Mouse (Mus musculus) embryo, embryonic 11 days (tissue): ENCODE results near the gene Tmem147.
"Not testable (repeated sequence)": the region's sequence is repeated elsewhere in the genome, so short reads cannot be mapped to it uniquely, and the experiment has no call there.

Source experiments
- DNase-seq: peaks from one replicate; pipeline ENCODE4 v3.0.0-alpha.2; 2015

Tmem147 gene

DNA sequence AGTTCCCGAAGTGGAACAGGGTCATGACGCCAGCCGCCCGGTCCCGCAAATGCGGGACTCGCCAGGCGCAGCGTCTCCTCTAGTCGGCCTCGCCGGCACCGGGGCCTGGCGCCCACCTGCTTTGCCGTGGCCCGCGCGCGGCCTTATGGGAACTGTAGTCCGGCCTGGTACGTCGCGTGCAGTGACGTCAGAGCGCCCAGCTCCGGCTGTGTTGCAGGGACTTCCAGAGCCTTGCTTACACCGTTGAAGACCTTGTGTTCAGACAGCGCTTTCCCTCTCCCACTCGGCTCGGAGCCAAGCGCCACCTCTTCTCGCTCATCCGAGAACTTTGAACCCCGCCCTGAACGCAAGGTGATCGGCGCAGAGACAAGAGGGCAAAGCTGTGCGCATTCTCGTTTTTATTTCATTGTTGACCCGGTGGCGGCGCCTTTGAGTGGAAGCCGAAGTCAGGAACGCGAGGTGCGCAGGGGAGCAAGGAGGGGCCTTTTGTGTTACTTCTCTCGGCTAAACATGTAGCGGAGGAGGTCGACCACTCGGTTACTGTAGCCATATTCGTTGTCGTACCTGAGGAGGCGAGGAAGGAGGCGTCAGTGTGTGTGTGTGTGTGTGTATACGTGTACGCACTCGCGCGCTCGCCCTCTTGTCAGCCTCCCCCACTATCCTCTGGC lies at the start of gene Tmem147:
Gene Tmem147 (minus strand): TSS at position 145 of the 668 bp plus-strand sequence.
- peak; percentile 98 for DNase-seq

DNA sequence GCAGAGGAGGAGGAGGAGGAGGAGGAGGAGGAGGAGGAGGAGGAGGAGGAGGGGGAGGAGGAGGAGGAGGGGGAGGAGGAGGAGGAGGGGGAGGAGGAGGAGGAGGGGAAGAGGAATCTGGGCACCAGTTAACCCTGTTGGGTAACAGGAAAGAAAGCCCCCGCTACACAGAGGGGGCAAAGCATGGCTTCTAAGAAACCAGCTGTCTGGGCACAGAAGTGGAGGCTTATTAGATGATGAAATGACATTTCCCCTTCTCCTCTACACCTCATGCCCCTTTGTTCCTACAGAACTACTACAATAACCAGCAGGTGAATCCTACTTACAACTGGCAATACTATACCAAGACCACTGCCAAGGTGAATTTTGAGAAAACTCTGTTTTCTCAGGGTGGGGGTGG lies 48.6 kb upstream of the Tmem147 start:
- no peak for DNase-seq

DNA sequence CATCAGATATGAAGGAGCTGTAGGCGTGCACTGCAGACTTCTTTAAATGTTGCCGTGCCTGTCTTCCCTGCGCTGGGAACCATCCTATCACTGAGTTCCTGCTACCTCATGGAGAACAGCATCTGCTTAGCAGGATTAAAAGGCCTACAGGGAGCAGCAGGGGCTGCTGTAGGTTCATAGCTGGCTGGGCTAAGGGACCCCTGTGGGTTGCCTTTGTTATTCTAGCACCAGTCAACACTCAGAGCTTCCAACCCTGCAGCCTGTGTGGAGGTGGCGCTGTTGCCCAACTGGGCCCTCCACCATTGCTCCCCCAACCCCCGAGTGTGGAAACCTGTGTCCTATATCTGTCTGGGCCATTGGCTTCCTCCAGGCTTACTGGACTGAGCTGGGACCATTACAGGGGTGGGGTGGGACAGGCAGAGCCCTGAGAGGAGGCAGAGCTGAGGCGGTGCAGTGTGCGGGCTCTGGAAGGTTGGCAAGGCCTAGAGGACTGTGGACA lies 47.8 kb upstream of the Tmem147 start:
- DNase-seq: no peak

DNA sequence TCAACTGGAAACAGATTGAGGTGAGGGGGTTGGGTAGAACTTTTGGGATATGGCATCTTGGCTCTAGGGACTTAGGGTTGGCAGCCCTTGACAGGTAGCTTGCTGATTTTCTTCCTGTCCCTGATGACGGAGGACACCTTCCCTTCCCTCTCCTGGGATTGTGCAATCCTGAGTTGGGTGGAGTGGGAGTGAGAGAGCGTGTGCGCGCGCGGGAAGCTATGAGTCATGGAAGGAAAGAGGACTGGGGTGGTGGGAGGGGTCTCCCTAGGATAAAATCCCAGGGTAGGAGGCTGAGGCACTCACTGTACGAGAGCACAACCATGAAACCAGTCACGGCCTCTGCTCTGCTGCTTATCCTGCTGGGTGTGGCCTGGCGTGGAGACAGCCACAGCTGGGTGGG lies 46.8 kb upstream of the Tmem147 start:
- DNase-seq: no peak

DNA sequence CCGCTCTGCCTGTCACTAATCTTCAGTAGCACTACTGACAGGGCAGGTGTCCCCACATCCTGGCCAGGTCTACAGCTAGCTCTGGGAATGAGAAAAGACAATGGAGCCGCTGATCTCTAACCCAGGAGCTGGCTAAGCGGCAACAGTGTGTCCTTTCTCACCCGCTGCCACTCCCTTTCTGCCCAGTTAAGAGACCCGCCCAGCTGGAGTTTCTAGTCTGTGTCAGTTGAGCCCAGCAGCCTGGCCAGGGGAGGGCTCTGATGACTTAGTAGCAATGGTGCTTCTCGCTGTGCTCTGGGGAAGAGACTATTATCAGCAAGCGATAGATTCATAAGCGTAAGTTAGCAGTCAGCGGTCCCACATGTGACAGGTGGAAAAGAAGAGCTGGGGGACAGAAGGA lies 39.9 kb upstream of the Tmem147 start:
- no peak for DNase-seq

DNA sequence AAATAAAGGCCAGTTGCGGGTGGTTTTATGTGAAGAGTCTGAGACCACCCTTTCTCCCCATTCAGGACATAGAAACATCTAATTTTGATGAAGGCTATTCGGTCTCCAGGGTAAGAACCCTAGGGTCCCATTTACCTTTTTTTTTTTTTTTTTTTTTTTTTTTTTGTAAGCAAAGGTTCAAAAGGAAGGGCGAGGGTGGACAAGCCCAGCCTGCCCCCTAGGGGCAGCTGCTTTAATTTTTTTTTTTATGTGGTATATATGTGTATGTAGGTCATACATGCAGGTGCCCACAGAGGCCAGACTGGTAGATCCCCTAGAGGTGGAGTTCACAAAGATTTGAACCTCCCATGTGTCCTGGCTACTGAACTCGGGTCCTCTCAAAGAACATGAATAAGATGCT lies 37.1 kb upstream of the Tmem147 start:
- no peak for DNase-seq

DNA sequence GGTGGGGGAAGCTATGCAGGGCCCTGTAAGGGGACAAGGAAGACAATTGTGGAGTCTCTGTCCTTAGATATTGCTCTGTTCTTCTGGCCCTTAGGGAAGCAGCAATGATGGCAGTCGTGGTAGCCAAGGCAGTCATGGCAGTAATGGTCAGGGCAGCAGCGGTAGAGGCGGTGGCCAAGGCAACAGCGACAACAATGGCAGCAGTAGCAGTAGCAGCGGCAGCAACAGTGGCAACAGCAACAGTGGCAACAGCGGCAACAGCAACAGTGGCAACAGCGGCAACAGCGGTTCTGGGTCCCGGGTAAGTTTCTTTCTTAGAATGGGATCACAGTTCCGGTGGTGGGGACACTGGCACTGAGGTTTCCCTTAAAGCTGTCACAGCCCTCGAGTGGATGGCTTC lies 35.8 kb upstream of the Tmem147 start:
- peak; percentile 9 for DNase-seq

DNA sequence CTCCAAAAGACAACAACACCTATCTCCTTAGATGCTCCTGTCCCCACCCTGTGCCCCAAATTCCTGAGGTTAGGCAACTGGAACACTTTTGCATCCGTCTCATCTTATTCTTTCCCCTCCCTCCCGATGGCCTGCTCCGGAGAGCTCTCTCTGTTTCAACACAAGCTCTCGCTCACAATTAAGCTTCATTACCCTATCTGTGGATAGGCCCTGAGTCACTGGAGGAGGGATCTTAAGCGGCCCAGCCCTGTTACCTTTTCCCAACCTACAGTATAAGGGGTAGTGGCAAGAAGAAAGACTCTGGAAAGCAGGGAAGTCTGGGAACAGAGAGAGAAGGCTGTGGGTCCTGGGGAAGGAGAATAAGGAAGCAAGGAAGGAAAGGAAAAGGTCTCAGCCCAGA lies 34.1 kb upstream of the Tmem147 start, which contains the start of gene Dmkn:
Gene Dmkn (plus strand): TSS at position 301 of the 400 bp plus-strand sequence.
- no peak for DNase-seq

DNA sequence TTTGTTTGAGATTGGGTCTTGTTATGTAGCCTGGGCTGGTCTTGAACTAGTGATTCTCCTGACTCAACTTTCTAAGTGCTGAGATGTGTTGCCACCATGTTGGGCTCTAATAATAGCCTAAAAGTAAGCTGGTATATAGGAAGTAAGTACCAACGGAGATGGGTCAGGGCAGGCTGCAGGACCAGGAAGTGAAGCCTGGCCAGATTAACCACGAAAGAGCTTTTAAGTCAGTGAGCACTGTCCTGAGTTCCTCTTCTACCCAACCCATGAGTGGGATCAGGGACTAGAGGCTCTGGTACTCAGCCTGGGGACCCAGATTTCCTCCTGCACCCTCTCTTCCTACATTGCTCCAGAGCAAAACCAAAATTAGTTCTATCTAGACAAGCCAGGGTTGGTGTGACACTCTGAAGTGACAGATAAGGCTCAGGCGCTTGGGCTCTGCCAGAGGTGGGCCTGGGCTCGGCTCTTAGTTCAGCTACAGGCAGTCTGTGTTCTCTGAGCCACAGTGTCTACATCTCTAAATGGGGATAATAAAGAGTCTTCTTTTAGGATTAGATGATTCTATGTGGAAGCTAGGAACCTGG lies 32.5 kb upstream of the Tmem147 start:
- no peak for DNase-seq

DNA sequence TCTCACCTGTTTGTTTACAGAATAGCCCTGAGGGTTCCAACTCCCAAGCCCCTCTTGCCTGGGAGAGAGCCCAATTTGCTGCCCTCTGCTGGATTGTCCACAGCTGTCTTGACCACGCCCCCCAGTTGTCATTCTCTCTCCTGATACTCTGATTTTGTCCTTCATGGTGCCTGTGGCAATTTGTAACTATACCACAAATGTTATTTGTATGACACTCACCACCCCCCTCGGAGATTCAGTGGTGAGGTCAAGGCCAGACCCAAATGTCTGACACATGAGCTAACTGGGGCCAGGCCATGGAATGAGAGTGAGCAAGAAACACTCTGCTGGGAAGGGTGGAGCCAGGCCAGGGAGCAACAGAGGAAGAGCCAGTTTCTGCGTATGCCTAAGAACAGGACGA lies 29.5 kb upstream of the Tmem147 start:
- DNase-seq: peak; percentile 63

DNA sequence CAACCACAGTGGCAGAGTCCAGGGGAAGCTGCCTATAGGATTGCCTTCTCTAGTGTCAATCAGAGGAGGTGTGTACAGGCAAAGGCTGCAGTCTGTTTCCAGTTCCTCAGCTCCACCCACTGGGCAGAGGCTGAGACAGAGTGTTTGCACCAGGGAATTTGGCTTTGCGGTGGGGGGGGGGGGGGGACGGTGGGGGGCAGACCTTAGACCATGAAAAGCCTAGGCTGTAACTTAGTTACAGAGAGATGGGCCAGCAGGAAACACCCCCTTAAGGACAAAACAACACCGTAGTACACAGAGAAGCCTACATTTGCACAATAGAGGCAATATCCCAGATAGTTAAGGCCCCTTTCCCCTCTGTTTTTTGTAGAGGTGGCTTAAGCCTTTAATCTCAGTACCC lies 27.7 kb upstream of the Tmem147 start:
- no peak for DNase-seq

DNA sequence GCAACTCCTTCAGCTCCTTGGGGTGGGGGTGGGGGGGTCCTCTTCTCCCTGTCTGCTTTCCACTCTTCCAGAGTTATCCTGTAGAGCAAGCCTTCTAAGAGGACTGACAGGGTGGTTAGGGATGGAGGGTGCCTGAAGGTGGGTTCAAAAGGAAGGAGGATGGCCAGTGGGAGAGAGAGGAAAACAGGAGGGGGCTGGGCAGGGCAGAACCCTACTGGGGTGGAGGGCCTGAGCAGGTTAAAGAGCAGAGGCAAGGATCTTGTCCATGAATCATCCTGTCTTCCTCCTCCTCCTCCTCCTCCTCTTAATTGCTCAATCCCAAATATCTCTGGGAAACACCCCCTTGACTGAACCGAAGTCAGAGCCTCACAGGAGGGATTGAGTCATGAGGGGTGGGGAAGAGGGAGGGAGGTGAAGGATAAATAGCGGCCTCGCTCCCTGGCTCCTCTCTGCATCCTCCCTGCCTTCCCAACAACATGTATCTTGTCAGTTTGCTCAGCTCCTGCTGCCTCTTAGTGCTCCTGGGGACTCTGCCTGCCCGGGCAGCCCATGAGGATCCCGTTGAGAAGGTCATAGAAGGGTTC lies 21.8 kb upstream of the Tmem147 start, which contains the start of gene Sbsn:
Gene Sbsn (plus strand): TSS at position 386 of the 584 bp plus-strand sequence.
- DNase-seq: no peak

DNA sequence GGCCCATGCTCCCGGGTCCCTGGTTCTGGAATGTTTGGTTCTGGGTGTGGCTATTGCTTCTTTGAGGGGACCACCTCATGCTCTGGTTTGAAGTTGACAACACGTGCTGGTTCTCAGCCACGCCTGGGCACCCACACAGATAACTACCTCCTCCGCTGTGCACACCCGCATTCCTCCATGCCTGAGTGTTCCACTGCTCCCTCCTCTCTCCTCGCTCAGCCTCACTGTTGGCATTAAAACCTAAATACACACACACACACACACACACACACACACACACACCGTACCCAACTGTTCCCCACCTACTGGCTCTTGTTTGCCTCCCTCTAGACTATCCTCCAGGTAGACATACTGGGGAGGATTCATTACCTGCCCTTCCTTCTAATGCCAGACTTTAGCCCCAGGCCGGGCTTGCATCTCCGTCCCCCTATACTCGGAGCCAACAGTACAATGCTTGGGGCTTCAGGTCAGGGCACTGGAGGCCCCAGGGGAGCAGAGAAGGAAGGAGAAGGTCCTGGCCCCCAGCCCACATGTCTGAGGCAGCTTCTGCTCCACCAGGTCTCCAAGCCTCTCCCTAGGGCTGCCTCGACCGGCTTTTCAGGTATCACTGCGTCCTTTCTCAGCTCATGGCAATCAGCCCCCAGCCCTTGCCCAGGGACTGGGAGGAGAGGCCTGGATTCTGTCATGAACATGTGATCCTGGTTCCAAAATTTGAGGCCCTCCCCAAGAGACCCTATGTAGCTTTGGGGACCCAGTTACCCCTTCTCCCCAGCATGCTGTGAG lies 20.7 kb upstream of the Tmem147 start:
- DNase-seq: no peak

DNA sequence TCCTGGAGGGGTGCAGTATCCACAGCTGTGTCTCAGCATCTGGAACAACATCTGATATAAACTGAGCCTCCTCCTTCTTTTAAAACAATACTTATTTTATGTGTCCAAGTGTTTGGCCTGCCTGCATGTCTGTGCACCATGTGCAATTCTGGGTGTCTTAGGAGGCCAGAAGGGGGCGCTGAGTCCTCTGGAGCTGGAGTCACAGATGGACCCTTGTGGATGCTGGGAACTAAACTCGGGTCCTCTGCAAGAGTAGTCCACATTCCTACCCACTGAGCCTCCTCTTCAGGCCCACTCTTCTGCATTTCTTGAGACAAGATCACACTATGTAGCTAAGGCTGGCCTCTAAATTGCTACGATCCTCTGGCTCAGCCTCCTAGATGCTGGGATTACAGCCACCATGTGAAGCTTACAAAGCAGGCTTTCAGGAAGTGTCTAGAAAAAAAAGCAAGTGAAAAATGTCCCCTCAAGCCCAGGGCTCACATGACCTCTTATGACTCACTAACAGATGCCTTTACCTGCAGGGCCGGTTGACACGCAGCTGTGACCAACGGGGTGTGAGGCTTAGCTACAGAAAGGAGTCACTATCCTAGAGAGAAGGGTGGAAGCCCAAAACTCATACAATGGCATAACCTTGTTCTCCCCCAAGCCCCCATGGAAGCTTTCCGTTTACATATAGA lies 18.3 kb upstream of the Tmem147 start:
- no peak for DNase-seq

DNA sequence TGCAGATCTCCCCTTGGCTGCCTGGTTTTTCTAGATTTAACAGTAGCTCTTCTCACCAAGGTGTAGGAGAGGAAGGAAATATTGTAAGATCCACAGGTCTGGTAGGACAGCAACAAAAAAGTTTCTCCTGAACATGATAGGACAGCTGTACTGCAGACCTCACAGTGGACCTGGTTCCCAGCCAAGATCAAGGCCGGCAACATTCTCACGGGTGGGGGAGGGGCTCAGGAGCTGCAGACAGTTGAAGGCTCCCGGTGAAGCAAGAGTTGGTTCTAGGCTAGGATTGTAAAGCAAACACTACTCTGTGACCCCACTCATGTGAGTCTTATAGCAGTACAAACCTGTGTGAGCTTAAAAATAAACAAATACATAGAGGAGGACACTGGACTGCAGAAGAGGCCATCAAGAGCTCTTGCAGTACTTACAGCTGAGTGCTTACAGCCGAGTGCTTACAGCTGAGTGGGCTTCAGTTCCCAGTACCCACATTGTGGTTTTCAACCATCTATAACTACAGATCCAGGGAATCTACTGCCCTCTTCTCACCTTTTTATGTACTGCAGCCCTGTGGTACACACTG lies 14.8 kb upstream of the Tmem147 start:
- no peak for DNase-seq

DNA sequence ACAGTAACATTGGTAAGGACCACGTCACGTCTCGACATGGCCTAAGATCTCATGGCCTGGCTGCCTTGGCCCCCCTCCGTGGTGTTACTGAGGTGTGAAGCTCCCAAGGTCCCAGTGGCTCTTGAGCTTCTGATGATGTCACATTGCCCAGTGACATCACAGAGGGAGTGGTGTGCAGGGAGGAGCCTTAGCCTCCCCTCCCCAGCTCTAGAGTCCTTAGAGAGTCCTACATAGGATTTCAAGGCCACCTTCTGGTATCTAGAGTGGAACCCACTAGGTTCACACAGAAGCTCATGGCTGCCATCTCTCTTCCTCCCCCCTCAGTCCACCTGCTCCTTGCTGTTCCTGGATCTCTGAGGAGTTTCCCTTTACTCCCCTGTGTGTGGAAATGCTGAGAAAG lies 14.3 kb upstream of the Tmem147 start, which contains the start of gene Gapdhs:
Gene Gapdhs (minus strand): TSS at position 65 of the 400 bp plus-strand sequence.
- not testable (repeated sequence) for DNase-seq

DNA sequence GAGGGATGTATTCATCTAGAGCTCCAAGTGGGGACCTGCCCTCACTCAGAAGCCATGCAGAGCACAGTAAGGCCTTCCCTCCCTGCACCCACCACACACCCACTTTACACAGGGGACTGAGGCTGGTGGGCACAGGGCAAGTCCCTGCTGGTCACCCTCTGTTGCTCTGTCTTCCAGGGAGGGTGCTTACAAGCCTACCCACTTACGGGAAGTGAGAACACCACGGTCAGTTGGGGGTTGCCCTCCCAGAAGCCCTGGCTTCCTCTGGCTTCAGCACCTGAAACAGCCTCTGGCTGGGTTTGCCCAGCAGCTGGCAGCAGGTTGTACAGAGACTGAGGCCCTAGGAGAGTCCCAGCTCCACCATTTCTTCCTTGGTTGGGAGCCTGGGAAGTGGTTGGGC lies 13.2 kb upstream of the Tmem147 start:
- DNase-seq: not testable (repeated sequence)

DNA sequence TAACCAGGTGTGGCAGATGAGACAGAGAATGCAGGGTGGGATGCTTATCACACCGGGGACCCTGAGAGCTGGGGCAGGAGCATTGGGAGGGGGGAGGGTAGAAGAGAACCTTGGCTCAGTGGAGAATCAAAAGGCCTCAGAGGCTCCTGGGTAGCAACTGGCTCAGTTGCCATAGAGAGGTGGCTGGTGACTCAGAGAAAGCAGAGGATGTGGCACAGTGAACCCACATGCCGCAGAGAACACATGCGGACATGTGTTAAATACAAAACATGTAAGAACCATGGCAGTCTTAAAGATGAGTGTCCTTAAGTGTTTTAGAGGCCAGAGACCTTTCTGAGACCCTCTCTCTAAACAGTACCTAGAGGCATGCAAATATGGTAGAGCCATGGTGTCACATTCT lies 6.9 kb upstream of the Tmem147 start:
- DNase-seq: no peak

DNA sequence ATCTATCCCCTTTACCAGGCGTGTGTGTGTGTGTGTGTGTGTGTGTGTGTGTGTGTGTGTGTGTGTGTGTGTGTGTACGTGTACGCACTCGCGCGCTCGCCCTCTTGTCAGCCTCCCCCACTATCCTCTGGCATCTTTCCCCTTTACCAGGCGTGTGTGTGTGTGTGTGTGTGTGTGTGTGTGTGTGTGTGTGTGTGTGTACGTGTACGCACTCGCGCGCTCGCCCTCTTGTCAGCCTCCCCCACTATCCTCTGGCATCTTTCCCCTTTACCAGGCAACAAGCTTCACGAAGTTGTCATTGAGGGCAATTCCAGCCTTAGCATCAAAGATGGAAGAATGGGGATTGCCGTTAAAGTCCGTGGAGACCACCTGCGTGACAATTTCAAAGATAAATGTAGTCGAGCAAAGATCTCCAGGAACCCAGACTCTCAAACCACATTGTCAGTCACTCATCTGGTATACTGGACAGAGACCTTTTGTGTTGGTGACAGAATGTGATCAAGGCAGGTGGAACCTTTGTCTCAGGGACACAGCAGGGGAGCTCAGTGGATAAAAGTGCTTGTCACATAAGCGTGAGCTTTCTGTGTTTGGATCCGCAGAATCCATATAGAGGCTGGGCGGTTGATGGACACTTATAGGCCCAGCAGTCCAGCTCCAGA lies 853 bp upstream of the Tmem147 start:
- DNase-seq: not testable (repeated sequence)

DNA sequence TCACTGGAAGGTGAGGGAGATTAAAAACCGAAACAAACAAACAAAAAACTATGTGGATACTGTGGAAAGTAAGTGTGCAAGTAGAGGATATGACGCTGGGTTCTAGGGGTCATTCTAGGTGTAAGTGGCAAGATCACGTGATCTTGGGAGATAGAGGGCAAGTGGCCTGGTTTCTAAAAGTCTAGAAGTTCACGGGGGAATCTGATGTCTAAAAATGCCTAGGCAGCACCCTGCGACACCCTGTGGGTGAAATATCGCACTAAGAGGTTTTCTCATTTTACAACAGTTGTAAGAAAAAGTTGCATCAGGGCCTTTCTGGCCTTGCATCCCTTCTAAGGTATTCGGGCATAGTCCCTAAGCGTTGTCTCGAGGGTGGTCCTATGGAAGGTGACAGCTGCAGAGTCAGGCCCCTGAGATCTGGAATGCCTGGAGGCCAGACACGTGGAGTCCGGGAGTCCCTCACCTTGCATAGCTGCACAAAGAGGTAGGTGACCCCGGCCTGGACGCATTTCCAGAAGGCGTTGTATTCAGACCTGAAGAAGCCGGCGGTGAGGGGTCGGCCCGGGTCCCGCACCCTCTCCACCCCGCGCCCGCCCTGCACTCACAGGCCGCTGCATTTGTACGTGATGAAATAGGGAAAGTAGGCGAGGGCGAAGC lies 473 bp downstream of the Tmem147 start:
- DNase-seq: peak; percentile 12

DNA sequence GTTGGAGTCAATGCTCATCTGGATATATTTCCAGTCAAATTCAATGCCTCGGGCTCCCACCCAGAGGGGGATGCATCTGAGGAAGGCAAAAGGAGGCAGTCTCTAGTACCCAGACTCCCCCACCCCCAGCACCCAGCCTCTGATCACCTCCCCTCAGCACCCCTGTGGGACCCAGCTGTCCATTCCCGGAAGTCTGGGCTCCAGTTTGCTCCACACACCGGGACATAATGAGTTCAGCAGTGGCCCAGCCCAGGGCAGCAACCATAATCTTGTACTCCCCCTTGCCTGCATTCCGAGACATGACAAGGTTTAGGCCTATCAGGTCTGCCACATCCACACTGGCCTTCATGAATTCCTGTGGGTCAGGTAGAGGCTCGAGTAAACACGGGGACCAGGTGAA lies 1.1 kb downstream of the Tmem147 start:
- no peak for DNase-seq
